Mouse (Mus musculus) embryonic fibroblast, embryonic 13.5 days (primary cell): ENCODE data around the gene Ccdc146.

Experiments
- CTCF ChIP-seq: IDR thresholded peaks from 2 replicates; pipeline ENCODE4 v1.5.1; 2011; ENCODE audit warnings: mild to moderate bottlenecking, control low read depth, low read length, moderate library complexity, borderline replicate concordance; ENCODE audit not compliant: insufficient read depth
- POLR2A ChIP-seq: IDR thresholded peaks from 2 replicates; pipeline ENCODE4 v1.6.1; 2011; ENCODE audit warnings: low read depth, mild to moderate bottlenecking, control low read depth, low read length, moderate library complexity

DNA sequence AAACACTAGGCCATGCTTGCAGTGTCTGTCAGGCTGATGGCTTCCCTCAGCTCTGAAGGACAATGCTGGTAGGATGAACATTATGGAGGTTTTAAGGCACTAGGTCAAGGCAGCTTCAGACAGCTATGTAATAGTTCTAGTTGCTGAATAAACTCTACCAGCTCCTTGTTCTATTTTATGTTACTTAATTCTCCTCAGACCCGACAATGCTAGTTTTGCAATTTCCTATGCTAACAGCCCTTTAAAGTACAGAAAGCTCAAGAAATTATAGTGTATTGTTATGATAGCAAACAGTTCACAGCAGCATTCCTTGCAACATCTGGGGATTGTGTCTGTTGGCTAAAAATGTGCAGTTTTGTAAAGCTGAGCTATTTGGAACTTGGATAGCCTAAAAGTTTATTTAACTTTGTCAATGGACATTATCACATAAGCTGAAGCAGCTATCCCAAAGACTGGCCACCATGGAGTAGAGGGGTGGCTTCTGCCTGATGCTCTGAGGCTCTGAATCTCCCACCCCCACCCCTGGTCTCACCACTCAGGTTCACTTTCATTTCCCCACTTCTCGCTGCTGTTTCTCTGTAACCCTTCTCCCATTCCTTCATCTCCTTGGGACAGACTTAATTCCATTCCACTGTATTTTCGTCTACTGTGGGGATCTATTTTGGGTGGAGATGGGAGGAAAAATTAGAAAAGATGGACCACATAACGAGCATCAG lies 58.0 kb downstream of the Ccdc146 start:
- no peak for TF ChIP-seq POLR2A
- no peak for TF ChIP-seq CTCF
